Mouse (Mus musculus): ENCODE measurements around the gene Vwa7. TPM values are rescaled to one million over a fixed set of nuclear protein-coding genes. Genes with fewer than 3 reads are reported as not detected.
"Not testable (repeated sequence)": the region's sequence is repeated elsewhere in the genome, so short reads cannot be mapped to it uniquely, and the experiment has no call there.

Gene Vwa7
- polyA plus RNA-seq, 1 experiment: 0.05 TPM

GRCm38 (mm10) chr17:34982328-34982727, 34.1 kb upstream of the Vwa7 start:
- TF ChIP-seq SRF (IDR thresholded peaks at IDR 0.05; ENCODE audit: control insufficient read depth, insufficient read length, low read depth): no peak
- TF ChIP-seq MYOD1 (IDR thresholded peaks at IDR 0.05; ENCODE audit: control insufficient read depth in 1 of 3, insufficient read length in 2 of 3, low read depth in 2 of 3): no peak
- no peak for TF ChIP-seq TCF3 (IDR thresholded peaks at IDR 0.05; ENCODE audit: insufficient read length, low read depth)
- H3ac ChIP-seq (ENCODE audit: control insufficient read depth, insufficient read length): peak overlapping the region; percentile 73
- H3K79me2 ChIP-seq (ENCODE audit: control insufficient read depth, insufficient read depth): peaks cover 43% of the 10 kb centered on the region
- no peaks in the 10 kb centered on the region for H3K27me3 ChIP-seq (ENCODE audit: control insufficient read depth, insufficient read depth, insufficient read length)
- peak overlapping the region; percentile 71 for H3K4me3 ChIP-seq
- peaks cover 18% of the 10 kb centered on the region for H3K36me3 ChIP-seq (ENCODE audit: control insufficient read depth, insufficient read depth)
- peak overlapping the region; percentile 84 for H3K4me2 ChIP-seq (ENCODE audit: low read depth)

- H3ac ChIP-seq (ENCODE audit: control insufficient read depth, insufficient read length): no peak overlapping the region
- H3K36me3 ChIP-seq (ENCODE audit: control insufficient read depth, insufficient read depth): peaks cover 27% of the 10 kb centered on the region
- H3K4me2 ChIP-seq (ENCODE audit: low read depth): no peak overlapping the region
- no peaks in the 10 kb centered on the region for H3K27me3 ChIP-seq (ENCODE audit: control insufficient read depth, insufficient read depth, insufficient read length)
- peaks cover 43% of the 10 kb centered on the region for H3K79me2 ChIP-seq (ENCODE audit: control insufficient read depth, insufficient read depth)
- TF ChIP-seq MYOD1 (IDR thresholded peaks at IDR 0.05; ENCODE audit: control insufficient read depth in 1 of 3, insufficient read length in 2 of 3, low read depth in 2 of 3) (no peak), TCF12 (IDR thresholded peaks at IDR 0.05; ENCODE audit: insufficient read depth, poor library complexity, severe bottlenecking) (no peak), E2F4 (IDR thresholded peaks at IDR 0.05; ENCODE audit: insufficient read depth) (no peak), MAX (IDR thresholded peaks at IDR 0.05; ENCODE audit: low read depth) (no peak), POLR2A (IDR thresholded peaks at IDR 0.05; ENCODE audit: insufficient read length, low read depth) (no peak), TCF3 (IDR thresholded peaks at IDR 0.05; ENCODE audit: insufficient read length, low read depth) (no peak), USF1 (IDR thresholded peaks at IDR 0.05; ENCODE audit: low read depth) (no peak), SRF (IDR thresholded peaks at IDR 0.05; ENCODE audit: control insufficient read depth, insufficient read length, low read depth) (no peak), MYOG (IDR thresholded peaks at IDR 0.05; ENCODE audit: control insufficient read depth in 1 of 3, insufficient read depth in 1 of 3, insufficient read length in 2 of 3, low read depth in 2 of 3) (no peak), CEBPB (IDR thresholded peaks at IDR 0.05; ENCODE audit: insufficient read depth, poor library complexity, severe bottlenecking) (no peak), POLR2AphosphoS2 (IDR thresholded peaks at IDR 0.05; ENCODE audit: insufficient read length, low read depth) (no peak), REST (IDR thresholded peaks at IDR 0.05; ENCODE audit: insufficient read depth, insufficient read length) (no peak)
- no peak overlapping the region for H3K4me3 ChIP-seq
Observed at GRCm38 (mm10) chr17:34984218-34984617, 32.2 kb upstream of the Vwa7 start.

- peaks cover 18% of the 10 kb centered on the region for H3K36me3 ChIP-seq (ENCODE audit: control insufficient read depth, insufficient read depth)
- no peaks in the 10 kb centered on the region for H3K27me3 ChIP-seq (ENCODE audit: control insufficient read depth, insufficient read depth, insufficient read length)
- no peak overlapping the region for H3ac ChIP-seq (ENCODE audit: control insufficient read depth, insufficient read length)
- no peak for TF ChIP-seq POLR2A (IDR thresholded peaks at IDR 0.05; ENCODE audit: insufficient read length, low read depth)
- no peak for TF ChIP-seq REST (IDR thresholded peaks at IDR 0.05; ENCODE audit: insufficient read depth, insufficient read length)
- no peak for TF ChIP-seq CEBPB (IDR thresholded peaks at IDR 0.05; ENCODE audit: insufficient read depth, poor library complexity, severe bottlenecking)
- no peak for TF ChIP-seq TCF12 (IDR thresholded peaks at IDR 0.05; ENCODE audit: insufficient read depth, poor library complexity, severe bottlenecking)
- no peak for TF ChIP-seq MYOD1 (IDR thresholded peaks at IDR 0.05; ENCODE audit: control insufficient read depth in 1 of 3, insufficient read length in 2 of 3, low read depth in 2 of 3)
- TF ChIP-seq MYOG (IDR thresholded peaks at IDR 0.05; ENCODE audit: control insufficient read depth in 1 of 3, insufficient read depth in 1 of 3, insufficient read length in 2 of 3, low read depth in 2 of 3): no peak
- TF ChIP-seq E2F4 (IDR thresholded peaks at IDR 0.05; ENCODE audit: insufficient read depth): no peak
- no peak for TF ChIP-seq SRF (IDR thresholded peaks at IDR 0.05; ENCODE audit: control insufficient read depth, insufficient read length, low read depth)
- no peak for TF ChIP-seq MAX (IDR thresholded peaks at IDR 0.05; ENCODE audit: low read depth)
- TF ChIP-seq TCF3 (IDR thresholded peaks at IDR 0.05; ENCODE audit: insufficient read length, low read depth): no peak
- TF ChIP-seq POLR2AphosphoS2 (IDR thresholded peaks at IDR 0.05; ENCODE audit: insufficient read length, low read depth): no peak
- H3K4me3 ChIP-seq: no peak overlapping the region
- H3K4me2 ChIP-seq (ENCODE audit: low read depth): no peak overlapping the region
- peaks cover 24% of the 10 kb centered on the region for H3K79me2 ChIP-seq (ENCODE audit: control insufficient read depth, insufficient read depth)
Observed at GRCm38 (mm10) chr17:34994751-34995150, 21.6 kb upstream of the Vwa7 start.

- H3K79me2 ChIP-seq (ENCODE audit: control insufficient read depth, insufficient read depth): peaks cover 27% of the 10 kb centered on the region
- peaks cover 17% of the 10 kb centered on the region for H3K36me3 ChIP-seq (ENCODE audit: control insufficient read depth, insufficient read depth)
- H3ac ChIP-seq (ENCODE audit: control insufficient read depth, insufficient read length); H3K4me3 ChIP-seq; H3K4me2 ChIP-seq (ENCODE audit: low read depth); H3K27me3 ChIP-seq (ENCODE audit: control insufficient read depth, insufficient read depth, insufficient read length): not testable (repeated sequence)
Observed at GRCm38 (mm10) chr17:34995192-34995591, 21.2 kb upstream of the Vwa7 start.

GRCm38 (mm10) chr17:34995927-34996326, 20.5 kb upstream of the Vwa7 start:
- H3K79me2 ChIP-seq (ENCODE audit: control insufficient read depth, insufficient read depth): peaks cover 27% of the 10 kb centered on the region
- not testable (repeated sequence) for H3K27me3 ChIP-seq (ENCODE audit: control insufficient read depth, insufficient read depth, insufficient read length); H3ac ChIP-seq (ENCODE audit: control insufficient read depth, insufficient read length); H3K4me2 ChIP-seq (ENCODE audit: low read depth); H3K4me3 ChIP-seq
- H3K36me3 ChIP-seq (ENCODE audit: control insufficient read depth, insufficient read depth): peaks cover 14% of the 10 kb centered on the region

All from myocyte (in vitro differentiated cells).